Mouse (Mus musculus): ENCODE results near the gene Cyp4b1. TPM values are rescaled to one million over a fixed set of nuclear protein-coding genes. Genes with fewer than 3 reads are reported as not detected.

Gene Cyp4b1
- polyA plus RNA-seq (2014; fragmentation: Illumina TruSeq; extraction: RNeasy Lipid Tissue Mini Kit (QIAGEN cat#74804); ENCODE audit: low replicate concordance), result 99.5 TPM

GRCm38 (mm10) chr4:115647580-115647979, at the start of gene Cyp4b1:
Gene Cyp4b1 (minus strand): TSS chr4:115647723.

GRCm38 (mm10) chr4:115600611-115601010, 46.9 kb downstream of the Cyp4b1 start, which contains the start of gene Cyp4a32:
Gene Cyp4a32 (plus strand): TSS chr4:115600969.

Other genes starting within 250 kb of the Cyp4b1 start
- gene Cyp4a12b, start 236.1 kb downstream of the Cyp4b1 start, polyA plus RNA-seq (2014; fragmentation: Illumina TruSeq; extraction: RNeasy Lipid Tissue Mini Kit (QIAGEN cat#74804); ENCODE audit: low replicate concordance), result not detected
- gene Cyp4a30b, start 195.1 kb downstream of the Cyp4b1 start, polyA plus RNA-seq (2014; fragmentation: Illumina TruSeq; extraction: RNeasy Lipid Tissue Mini Kit (QIAGEN cat#74804); ENCODE audit: low replicate concordance), result not detected
- gene Cyp4a14, start 151.6 kb downstream of the Cyp4b1 start, polyA plus RNA-seq (2014; fragmentation: Illumina TruSeq; extraction: RNeasy Lipid Tissue Mini Kit (QIAGEN cat#74804); ENCODE audit: low replicate concordance), result not detected
- 16.8 TPM for gene Cyp4a10, start 129.5 kb downstream of the Cyp4b1 start, polyA plus RNA-seq (2014; fragmentation: Illumina TruSeq; extraction: RNeasy Lipid Tissue Mini Kit (QIAGEN cat#74804); ENCODE audit: low replicate concordance)
- 0.19 TPM for gene Cyp4a31, start 84.1 kb downstream of the Cyp4b1 start, polyA plus RNA-seq (2014; fragmentation: Illumina TruSeq; extraction: RNeasy Lipid Tissue Mini Kit (QIAGEN cat#74804); ENCODE audit: low replicate concordance)
- 0.71 TPM for gene Cyp4a32, start 46.8 kb downstream of the Cyp4b1 start, polyA plus RNA-seq (2014; fragmentation: Illumina TruSeq; extraction: RNeasy Lipid Tissue Mini Kit (QIAGEN cat#74804); ENCODE audit: low replicate concordance)
- 103 TPM for gene Efcab14, start 90.0 kb upstream of the Cyp4b1 start, polyA plus RNA-seq (2014; fragmentation: Illumina TruSeq; extraction: RNeasy Lipid Tissue Mini Kit (QIAGEN cat#74804); ENCODE audit: low replicate concordance)
- gene Tex38, start 133.3 kb upstream of the Cyp4b1 start, polyA plus RNA-seq (2014; fragmentation: Illumina TruSeq; extraction: RNeasy Lipid Tissue Mini Kit (QIAGEN cat#74804); ENCODE audit: low replicate concordance), result not detected
- 166 TPM for gene Atpaf1, start 137.1 kb upstream of the Cyp4b1 start, polyA plus RNA-seq (2014; fragmentation: Illumina TruSeq; extraction: RNeasy Lipid Tissue Mini Kit (QIAGEN cat#74804); ENCODE audit: low replicate concordance)
- gene Mob3c, start 180.4 kb upstream of the Cyp4b1 start, polyA plus RNA-seq (2014; fragmentation: Illumina TruSeq; extraction: RNeasy Lipid Tissue Mini Kit (QIAGEN cat#74804); ENCODE audit: low replicate concordance), result 25.4 TPM
- gene Mknk1, start 191.5 kb upstream of the Cyp4b1 start, polyA plus RNA-seq (2014; fragmentation: Illumina TruSeq; extraction: RNeasy Lipid Tissue Mini Kit (QIAGEN cat#74804); ENCODE audit: low replicate concordance), result 10.1 TPM
- not detected for gene Kncn, start 236.7 kb upstream of the Cyp4b1 start, polyA plus RNA-seq (2014; fragmentation: Illumina TruSeq; extraction: RNeasy Lipid Tissue Mini Kit (QIAGEN cat#74804); ENCODE audit: low replicate concordance)
- not detected for gene 6430628N08Rik, start 242.9 kb upstream of the Cyp4b1 start, polyA plus RNA-seq (2014; fragmentation: Illumina TruSeq; extraction: RNeasy Lipid Tissue Mini Kit (QIAGEN cat#74804); ENCODE audit: low replicate concordance)